Mouse (Mus musculus) cerebellum, adult 18-20 months (tissue): ENCODE data around the gene Mapkbp1.

Experiments used
- DNase-seq, 2 experiments: peaks; one replicate each; pipeline ENCODE4 v3.0.0; 2021

Gene Mapkbp1

DNA sequence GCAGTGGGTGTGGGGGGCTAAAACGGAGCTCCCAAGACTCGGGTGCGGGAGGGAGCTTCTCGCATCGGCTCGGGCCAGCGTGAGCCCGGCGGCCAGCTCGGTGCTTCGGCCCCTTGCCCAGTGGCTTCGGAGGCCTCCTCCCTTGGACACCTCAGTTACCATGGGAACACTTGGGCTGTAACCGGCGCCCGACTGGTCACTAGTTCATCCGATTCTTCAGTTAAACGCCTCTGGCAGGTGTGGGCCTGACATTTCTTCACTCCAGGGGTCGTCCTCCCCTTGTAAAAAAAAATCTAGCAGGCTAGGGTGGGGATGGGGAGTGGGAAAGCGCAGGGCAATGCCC, at the start of gene Mapkbp1:
Mapkbp1 (plus strand) TSS at position 163 of the 343 bp plus-strand sequence.
- DNase-seq, result no peak

DNA sequence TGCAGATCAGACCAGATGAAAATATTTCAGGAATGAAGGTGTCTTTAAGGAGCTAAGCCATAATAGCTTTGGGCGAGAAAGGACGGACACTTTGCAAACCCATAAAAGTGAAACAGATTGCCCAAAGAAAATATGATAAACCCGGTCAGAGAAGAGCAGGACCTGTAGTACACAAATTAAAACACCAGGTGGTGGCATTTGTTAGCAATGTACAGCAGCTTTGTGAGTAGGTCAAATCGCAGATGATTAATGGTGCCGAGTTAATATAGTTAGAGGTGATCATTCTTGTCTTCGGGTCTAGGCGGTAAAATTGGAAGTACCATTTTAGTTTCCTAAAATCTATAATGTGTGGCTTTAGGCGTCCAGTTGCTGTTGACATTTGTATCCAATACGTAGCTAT, 1.9 kb upstream of the Mapkbp1 start:
- peak; percentile 63 to 65 for DNase-seq

DNA sequence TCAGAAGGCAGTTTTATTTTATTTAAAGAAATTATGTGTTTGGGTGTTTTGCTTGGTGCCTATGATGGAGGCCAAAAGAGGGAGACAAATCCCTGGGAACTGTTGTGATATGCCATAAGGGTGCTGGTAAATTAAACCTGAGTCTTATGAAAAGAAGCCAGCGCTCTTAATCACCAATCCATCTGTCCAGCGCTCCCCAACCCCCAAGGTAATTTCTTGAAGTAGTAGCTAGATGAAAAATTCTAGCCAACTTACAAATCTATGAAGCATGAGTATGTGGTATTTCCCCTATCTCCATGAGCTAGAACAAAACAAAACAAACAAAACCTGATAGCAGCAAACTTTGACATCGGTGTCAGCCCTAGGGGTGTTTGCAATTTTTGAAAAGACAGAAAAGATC, 1.2 kb upstream of the Mapkbp1 start:
- DNase-seq, result no peak

GRCm38 (mm10) chr2:119971837-119972536, 512 bp upstream of the Mapkbp1 start:
- DNase-seq, result peak; percentile 96 to 98

GRCm38 (mm10) chr2:119980343-119980986, 8.0 kb downstream of the Mapkbp1 start:
- no peak for DNase-seq

- no peak for DNase-seq
These were observed 9.1 kb downstream of the Mapkbp1 start for GRCm38 (mm10) chr2:119981631-119982030.

- DNase-seq, result no peak
These were observed 13.4 kb downstream of the Mapkbp1 start for GRCm38 (mm10) chr2:119985871-119986270.

GRCm38 (mm10) chr2:119986369-119986768, 13.9 kb downstream of the Mapkbp1 start:
- DNase-seq, result no peak

GRCm38 (mm10) chr2:119987441-119987840, 14.9 kb downstream of the Mapkbp1 start:
- no peak for DNase-seq

- DNase-seq, result no peak
These were observed 16.5 kb downstream of the Mapkbp1 start for GRCm38 (mm10) chr2:119988952-119989351.

DNA sequence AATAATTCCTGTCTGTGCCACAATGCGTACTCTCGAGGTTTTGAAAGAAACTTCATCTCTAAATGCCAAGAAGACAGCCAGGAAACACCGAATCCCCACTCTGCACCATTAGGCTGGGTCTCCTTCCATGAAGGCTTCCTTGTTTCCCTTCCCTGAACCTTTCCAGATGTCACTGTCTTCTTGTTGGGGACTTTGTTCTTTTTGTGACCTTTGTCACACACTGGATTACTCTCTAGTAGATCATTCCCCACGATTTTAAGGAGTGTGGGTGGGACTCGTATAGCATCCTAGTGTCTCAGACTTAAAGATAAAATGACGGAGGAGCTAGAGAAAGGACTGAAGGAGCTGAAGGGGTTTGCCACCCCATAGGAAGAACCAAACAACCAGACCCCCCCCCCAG, 18.4 kb downstream of the Mapkbp1 start:
- DNase-seq, result no peak

- no peak for DNase-seq
These were observed 19.9 kb downstream of the Mapkbp1 start for GRCm38 (mm10) chr2:119992349-119992748.

DNA sequence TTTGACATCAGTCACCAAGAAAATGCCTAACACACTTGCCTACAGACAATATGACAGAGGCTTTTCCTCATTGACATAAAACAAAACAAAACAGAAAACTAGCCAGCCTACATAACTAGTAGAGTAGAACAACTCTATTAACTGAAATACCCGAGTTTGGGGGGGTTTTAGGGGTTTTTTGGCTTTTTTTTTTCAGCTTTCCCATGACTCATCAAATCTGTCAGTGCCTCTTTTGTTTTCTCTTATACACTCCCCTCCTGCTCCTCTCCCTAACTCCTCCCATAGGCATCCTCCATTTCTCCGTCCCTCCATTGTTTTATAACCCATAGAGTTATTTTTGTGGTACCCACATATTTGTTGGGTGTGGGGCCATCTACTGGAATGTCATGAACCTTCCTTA, 21.0 kb downstream of the Mapkbp1 start:
- DNase-seq, result no peak

DNA sequence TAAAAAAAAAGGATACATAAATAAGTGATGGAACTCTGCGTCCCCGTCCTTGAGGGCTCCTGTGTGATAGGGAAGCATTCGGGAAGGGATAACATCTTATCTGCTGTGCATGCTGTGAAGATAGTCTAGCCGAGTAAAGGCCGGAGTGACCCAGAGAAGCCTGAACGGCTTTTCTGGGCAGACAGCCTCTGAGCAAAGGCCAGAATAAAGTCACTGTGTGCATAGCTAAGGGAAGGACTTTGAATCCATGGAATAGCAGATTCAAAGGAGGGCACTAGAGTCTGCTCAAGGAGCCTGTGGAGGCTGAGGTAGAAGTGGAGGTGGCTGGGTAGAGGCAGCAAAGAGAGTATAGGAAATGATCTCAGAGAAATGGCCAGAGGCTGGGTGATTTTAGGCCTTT, 22.3 kb downstream of the Mapkbp1 start:
- DNase-seq, result no peak

DNA sequence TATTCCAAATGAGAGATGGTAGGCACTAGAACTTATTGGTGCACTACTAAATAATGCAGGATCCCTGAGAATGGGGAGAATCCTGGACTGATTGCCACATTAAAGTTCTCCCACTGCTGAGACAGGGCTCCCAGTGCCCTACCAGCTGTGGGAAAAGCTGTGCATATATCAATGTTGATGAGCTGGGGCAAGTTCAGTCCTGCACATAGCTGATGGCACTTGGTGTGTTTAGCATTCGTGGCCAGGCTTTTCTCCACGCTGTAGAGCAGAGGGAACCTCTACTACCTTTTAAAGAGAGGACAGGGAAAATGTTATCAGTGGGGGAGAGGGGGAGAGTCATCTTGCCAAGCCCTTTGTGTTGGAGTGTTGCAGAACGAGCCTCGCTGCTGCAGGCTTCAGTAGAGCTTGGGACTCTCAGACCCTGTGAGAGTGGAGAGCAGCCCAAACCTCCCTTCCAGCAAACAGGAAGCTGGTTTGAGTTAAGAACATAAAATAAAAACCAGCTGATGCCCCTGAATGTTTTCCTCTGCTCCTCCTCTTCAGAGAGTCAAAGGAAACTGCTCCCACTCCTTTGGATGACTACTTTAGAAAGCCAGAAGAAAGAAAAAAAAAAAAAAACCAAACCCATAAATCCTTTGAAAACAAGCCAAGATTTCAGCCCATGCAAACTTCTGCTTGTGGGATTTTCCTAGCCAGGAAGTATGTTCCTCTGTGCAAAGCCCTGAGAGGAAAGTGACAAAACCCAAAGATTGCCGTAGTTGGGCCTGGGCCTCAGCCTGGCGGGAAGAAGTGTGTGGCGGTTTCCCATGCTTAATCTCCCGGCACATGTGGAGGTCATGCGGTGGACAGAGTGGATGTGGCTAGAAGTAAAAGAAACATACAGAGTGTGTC, 23.1 kb downstream of the Mapkbp1 start:
- no peak for DNase-seq

DNA sequence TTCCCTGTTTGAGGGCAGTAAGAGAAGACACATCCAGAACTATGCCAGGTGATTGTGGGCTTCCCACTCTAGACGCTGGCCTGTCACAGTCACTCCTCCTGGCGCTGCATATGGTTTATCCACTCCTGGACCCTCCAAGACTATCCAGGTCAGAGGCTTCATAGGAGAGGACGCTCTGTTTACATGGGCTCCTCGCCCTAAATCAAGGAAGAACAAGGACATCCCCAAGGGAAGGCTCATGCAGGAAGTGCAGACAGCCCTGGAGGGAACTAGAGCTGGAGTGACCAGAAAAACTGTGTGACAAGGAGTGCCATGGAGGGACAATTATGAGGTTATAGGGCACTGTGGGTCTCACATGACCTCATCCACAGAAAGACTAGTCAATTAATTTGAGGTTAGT, 24.9 kb downstream of the Mapkbp1 start:
- DNase-seq, result no peak

DNA sequence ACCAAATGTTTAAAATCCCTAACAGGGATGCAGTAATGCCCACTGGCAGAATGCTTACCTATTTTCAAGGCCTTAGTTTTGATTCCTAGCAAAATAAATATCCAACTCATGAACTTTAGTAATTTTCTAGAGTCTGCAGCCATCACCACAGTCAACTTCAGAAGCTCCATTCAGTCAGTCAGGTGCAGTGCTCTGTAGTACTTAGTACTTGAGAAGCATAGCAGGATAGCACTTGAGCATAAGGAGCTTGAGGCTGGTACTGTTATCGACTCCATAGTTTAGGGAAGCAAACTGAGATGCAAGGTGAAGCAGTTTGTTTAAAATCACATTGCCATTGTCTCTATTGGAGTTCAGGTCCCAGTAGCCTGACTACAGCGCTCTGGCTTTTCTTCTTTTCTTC, 27.2 kb downstream of the Mapkbp1 start:
- no peak for DNase-seq

DNA sequence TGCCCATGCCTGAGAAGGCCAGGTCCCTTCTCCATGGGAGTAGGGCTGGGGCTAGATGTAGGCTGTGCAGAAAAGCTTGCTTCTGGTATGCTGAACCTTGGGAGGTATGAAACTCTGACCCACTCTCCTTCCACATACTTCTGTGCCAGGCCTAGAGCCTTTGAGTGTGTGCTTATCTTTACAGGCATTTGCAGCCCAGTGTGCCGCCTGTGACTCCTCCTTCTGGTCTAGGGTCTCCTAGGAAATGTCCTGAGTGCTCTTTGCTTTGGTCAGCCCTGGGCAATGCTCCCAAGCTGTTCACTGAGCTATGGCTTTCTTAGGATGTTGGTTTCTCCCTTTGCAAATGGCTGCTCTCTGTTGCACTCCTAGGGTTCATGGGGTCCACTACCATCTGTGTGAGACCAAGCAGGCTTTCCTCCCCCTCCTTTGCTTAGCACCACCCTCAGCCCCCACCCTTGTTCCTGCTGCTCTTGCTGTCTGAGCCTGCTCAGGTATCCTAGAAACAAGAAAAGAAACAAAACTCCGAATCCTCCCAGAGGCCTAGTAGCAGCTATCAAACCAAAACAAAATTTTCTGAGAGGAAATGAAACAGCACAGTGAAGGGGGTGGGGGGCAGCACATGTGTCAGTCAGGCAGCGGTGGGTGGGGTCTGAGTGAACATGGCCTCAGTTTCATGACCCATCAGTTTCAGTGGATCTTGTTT, 28.5 kb downstream of the Mapkbp1 start:
- DNase-seq, result no peak

- no peak for DNase-seq
These were observed 29.5 kb downstream of the Mapkbp1 start for GRCm38 (mm10) chr2:120001956-120002355.

GRCm38 (mm10) chr2:120003970-120004369, 31.5 kb downstream of the Mapkbp1 start:
- no peak for DNase-seq

- DNase-seq, result no peak
These were observed 34.2 kb downstream of the Mapkbp1 start for GRCm38 (mm10) chr2:120006696-120007095.

DNA sequence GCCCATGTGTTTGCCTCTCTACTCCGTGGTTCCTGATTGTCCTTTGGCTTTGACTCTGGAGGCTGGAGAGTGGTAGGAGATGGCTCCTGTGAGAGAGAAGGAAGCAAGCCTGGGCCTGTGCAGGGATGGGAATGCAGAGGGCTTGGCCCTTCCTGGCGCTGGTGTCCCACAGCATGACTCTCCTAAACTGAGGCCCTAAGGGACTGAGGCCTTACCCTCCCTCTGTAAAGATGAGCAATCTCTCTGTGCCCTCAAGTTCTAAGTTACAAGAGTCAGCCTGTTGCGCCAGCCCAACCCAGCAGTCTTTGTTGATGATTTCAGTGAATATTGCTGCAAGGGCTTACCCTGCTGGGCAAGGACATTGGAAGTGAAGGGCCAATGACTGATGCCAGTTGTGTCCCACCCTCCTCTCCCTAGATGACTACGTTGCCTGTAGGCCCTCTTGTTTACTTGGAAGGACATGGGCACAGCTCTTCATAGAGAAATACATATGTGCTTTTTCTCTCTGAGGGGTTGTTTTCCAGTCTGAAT, 35.2 kb downstream of the Mapkbp1 start:
- DNase-seq, result no peak

- no peak for DNase-seq
These were observed 36.2 kb downstream of the Mapkbp1 start for GRCm38 (mm10) chr2:120008672-120009071.
